Mouse (Mus musculus): ENCODE results near the gene Cpsf3. TPM values are rescaled to one million over a fixed set of nuclear protein-coding genes. Genes with fewer than 3 reads are reported as not detected.

Gene Cpsf3
- polyA plus RNA-seq (2014; fragmentation: Illumina TruSeq; extraction: RNeasy Lipid Tissue Mini Kit (QIAGEN cat#74804); ENCODE audit: low read depth, low replicate concordance), result 55.7 TPM

GRCm38 (mm10) chr12:21284761-21285441 lies at the start of gene Cpsf3:
Gene Cpsf3 (plus strand): TSS chr12:21285391.

GRCm38 (mm10) chr12:21286243-21286622 lies 1.0 kb downstream of the Cpsf3 start, which contains the start of gene Itgb1bp1:
Gene Itgb1bp1 (minus strand): TSS chr12:21286284.

GRCm38 (mm10) chr12:21315923-21316868 lies 31.0 kb downstream of the Cpsf3 start, which contains the start of gene Iah1:
Gene Iah1 (plus strand): TSS chr12:21316389.

Other genes with a start within 250 kb of the Cpsf3 start
- gene Itgb1bp1, start 893 bp downstream of the Cpsf3 start, polyA plus RNA-seq (2014; fragmentation: Illumina TruSeq; extraction: RNeasy Lipid Tissue Mini Kit (QIAGEN cat#74804); ENCODE audit: low read depth, low replicate concordance), result 20.7 TPM
- gene Iah1, start 31.0 kb downstream of the Cpsf3 start, polyA plus RNA-seq (2014; fragmentation: Illumina TruSeq; extraction: RNeasy Lipid Tissue Mini Kit (QIAGEN cat#74804); ENCODE audit: low read depth, low replicate concordance), result 120 TPM
- 44.8 TPM for gene Adam17, start 88.2 kb downstream of the Cpsf3 start, polyA plus RNA-seq (2014; fragmentation: Illumina TruSeq; extraction: RNeasy Lipid Tissue Mini Kit (QIAGEN cat#74804); ENCODE audit: low read depth, low replicate concordance)
- 445 TPM for gene Ywhaq, start 132.2 kb downstream of the Cpsf3 start, polyA plus RNA-seq (2014; fragmentation: Illumina TruSeq; extraction: RNeasy Lipid Tissue Mini Kit (QIAGEN cat#74804); ENCODE audit: low read depth, low replicate concordance)